Mouse (Mus musculus) testis, adult 2 months (tissue): ENCODE data around the gene Gm13088. TPM values are rescaled to one million over a fixed set of nuclear protein-coding genes. Genes with fewer than 3 reads are reported as not detected.
"Not testable (repeated sequence)": the region's sequence is repeated elsewhere in the genome, so short reads cannot be mapped to it uniquely, and the experiment has no call there.

ENCODE experiments used
- H3K27ac ChIP-seq: fragments of 200-500 bp; 2 replicates; pipeline ENCODE4 v1.5.1; 2012; ENCODE audit warnings: low read depth, low read length; ENCODE audit not compliant: control insufficient read depth, insufficient read depth
- H3K27me3 ChIP-seq: fragments of 200-500 bp; 2 replicates; pipeline ENCODE4 v1.6.1; 2012; ENCODE audit warnings: mild to moderate bottlenecking, low read length, moderate library complexity; ENCODE audit not compliant: control insufficient read depth, insufficient read depth
- H3K36me3 ChIP-seq: fragments of 200-500 bp; 2 replicates; pipeline ENCODE4 v1.6.1; 2012; ENCODE audit warnings: mild to moderate bottlenecking, low read length; ENCODE audit not compliant: control insufficient read depth, insufficient read depth
- H3K4me1 ChIP-seq: fragments of 200-500 bp; 2 replicates; pipeline ENCODE4 v1.6.1; 2012; ENCODE audit warnings: low read length; ENCODE audit not compliant: control insufficient read depth, insufficient read depth
- H3K4me3 ChIP-seq: fragments of 200-500 bp; 2 replicates; pipeline ENCODE4 v1.5.1; 2012; ENCODE audit warnings: low read depth, mild to moderate bottlenecking, low read length, moderate library complexity, mixed read lengths; ENCODE audit not compliant: control insufficient read depth
- CTCF ChIP-seq: fragments of 200-500 bp; IDR thresholded peaks from 2 replicates; pipeline ENCODE4 v1.5.1; 2012; ENCODE audit warnings: low read depth, mild to moderate bottlenecking, inconsistent platforms, low read length, moderate library complexity; ENCODE audit not compliant: control insufficient read depth, insufficient read depth, insufficient replicate concordance
- POLR2A ChIP-seq: fragments of 200-500 bp; IDR thresholded peaks from 2 replicates; pipeline ENCODE4 v1.6.1; 2012; ENCODE audit warnings: low read depth, mild to moderate bottlenecking, inconsistent platforms, low read length, moderate library complexity; ENCODE audit not compliant: control insufficient read depth
- polyA plus RNA-seq: library from polyadenylated mRNA; depleted of rRNA; stranded (reverse); fragments of >200 nt; gene quantifications from 2 replicates; pipeline ENCODE4 v1.2.3, GENCODE M21; 2012; rRNA removed

The Gm13088 gene
- polyA plus RNA-seq, result not detected in 2 replicates

DNA sequence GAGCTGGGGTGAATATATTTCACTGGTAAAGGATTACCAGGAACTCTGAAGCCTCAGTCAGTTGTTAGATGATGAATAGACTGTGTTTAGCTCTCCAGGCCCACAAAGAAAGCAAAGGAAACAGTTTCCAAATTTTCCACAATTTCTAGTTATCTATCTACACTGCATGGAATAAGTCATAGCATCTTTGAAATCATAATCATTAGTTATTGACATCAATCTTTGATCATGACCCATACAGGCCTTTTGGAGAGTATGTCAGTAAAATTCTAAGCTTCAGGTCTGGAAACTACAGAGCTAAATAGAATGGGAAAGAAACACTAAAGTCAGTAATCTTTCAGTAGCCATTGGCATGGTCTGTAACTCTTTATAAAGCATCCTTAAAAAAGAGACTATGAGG lies at the start of gene Gm13088:
TSS of gene Gm13088 (minus strand) at position 101 of the 400 bp plus-strand sequence.
- H3K4me1 ChIP-seq, H3K36me3 ChIP-seq, H3K27ac ChIP-seq, H3K4me3 ChIP-seq, H3K27me3 ChIP-seq: not testable (repeated sequence)

DNA sequence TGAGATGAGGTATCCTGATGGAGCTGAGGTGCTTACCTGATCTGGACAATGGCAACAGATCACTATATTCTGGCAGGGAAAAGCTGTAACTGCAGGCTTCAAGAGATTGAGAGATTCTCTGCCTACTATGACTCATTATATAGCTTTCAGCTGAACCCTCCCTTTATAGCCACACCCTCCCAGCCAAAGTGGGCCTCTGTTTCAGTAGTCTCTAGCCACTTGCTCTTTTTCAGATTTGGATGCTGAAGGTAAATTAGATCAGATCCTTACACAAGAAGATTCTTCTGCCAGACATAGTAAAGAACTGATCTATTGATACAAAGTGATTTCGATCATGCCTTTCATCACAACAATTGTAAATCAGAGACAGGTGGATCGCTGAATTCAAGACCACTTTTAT lies 45.6 kb upstream of the Gm13088 start, which contains the start of gene Gm13089:
TSS of gene Gm13089 (minus strand) at position 101 of the 400 bp plus-strand sequence.
- Histone ChIP-seq H3K4me3 (no peak within 1 kb of the TSS), H3K36me3 (no peaks in the 10 kb centered on the region), H3K4me1 (no peaks in the 10 kb centered on the region), H3K27ac (no peak within 1 kb of the TSS), H3K27me3 (no peaks in the 10 kb centered on the region)
- TF ChIP-seq CTCF (no peak), POLR2A (no peak)

DNA sequence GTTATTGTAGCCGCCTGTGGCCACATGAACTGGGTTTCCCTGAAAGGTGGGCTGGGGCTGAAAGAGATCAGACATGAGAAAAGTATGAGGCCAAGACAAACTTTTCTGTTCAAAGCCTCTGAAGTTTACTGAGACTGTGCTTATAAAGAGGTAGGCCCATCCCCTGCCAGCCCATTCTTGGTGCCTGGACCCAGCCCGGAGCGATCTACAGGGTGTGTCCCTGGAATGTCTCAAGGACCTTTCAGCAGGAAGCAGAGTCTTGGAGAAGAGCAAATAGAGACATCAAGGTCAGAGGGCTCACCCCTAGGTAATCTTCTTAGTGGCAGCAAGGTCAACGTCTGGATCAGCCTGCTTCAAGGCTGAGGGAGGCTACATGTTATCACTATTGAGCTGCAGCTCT lies 38.9 kb downstream of the Gm13088 start:
- not testable (repeated sequence) for H3K4me3 ChIP-seq, H3K4me1 ChIP-seq, H3K36me3 ChIP-seq, H3K27me3 ChIP-seq, H3K27ac ChIP-seq

DNA sequence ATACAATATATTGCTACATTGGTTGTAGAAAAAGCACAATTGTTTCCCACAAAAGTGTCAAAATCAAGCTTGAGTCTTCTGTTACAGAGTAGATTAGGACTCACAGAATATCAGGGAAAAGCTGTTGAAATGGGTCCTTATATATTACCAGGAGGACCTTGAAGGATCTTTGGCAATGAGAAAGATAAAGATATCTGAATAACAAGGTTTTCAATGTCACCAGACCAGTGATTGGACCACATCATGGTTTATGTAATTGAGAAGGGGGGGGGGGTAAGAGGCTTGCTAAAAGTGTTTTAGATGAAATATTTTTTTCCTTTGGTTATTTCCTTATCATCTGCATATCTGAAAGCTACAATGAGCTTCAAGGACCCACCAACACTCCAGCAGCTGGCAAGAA lies 42.3 kb downstream of the Gm13088 start, which contains the start of gene Gm13083:
TSS of gene Gm13083 (plus strand) at position 301 of the 400 bp plus-strand sequence.
- H3K36me3 ChIP-seq, H3K27ac ChIP-seq, H3K4me1 ChIP-seq, H3K4me3 ChIP-seq, H3K27me3 ChIP-seq: not testable (repeated sequence)

DNA sequence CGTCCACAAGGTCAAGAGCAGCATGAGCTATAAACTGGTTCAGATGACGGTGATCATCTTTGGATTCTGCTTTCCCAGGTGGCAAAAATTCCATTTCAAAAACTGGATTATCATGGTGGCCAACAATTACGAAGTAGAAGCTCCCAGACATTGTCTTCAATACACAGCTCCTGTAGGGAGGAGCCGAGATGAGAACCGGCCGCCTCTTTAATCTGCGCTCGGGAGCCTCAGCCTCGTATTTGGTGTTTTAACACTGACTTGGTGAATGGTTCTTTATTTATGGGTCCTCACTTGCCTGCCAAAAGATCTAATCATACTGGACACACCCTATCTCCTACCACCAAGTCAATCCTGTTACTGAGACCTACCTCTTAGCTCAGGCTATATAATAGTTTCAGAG lies 45.1 kb downstream of the Gm13088 start:
- H3K36me3 ChIP-seq, H3K27me3 ChIP-seq, H3K27ac ChIP-seq, H3K4me3 ChIP-seq, H3K4me1 ChIP-seq: not testable (repeated sequence)

Other genes with a start within 250 kb of the Gm13088 start
- gene Pramef8, start 244.8 kb downstream of the Gm13088 start, polyA plus RNA-seq, result 9.8 and 10.3 TPM in 2 replicates
- 0.07 and 0.15 TPM in 2 replicates for gene Oog4, start 206.9 kb downstream of the Gm13088 start, polyA plus RNA-seq
- gene Gm13043, start 145.9 kb downstream of the Gm13088 start, polyA plus RNA-seq, result not detected in 2 replicates
- gene Gm13040, start 121.3 kb downstream of the Gm13088 start, polyA plus RNA-seq, result not detected in 2 replicates
- gene BC080695, start 105.5 kb downstream of the Gm13088 start, polyA plus RNA-seq, result not detected in 2 replicates
- gene Gm13057, start 105.5 kb downstream of the Gm13088 start, polyA plus RNA-seq, result not detected in 2 replicates
- not detected in 2 replicates for gene Gm13083, start 42.2 kb downstream of the Gm13088 start, polyA plus RNA-seq
- gene Gm13089, start 45.5 kb upstream of the Gm13088 start, polyA plus RNA-seq, result not detected in 2 replicates
- not detected in 2 replicates for gene Gm13078, start 62.2 kb upstream of the Gm13088 start, polyA plus RNA-seq
- not detected in 2 replicates for gene Gm13023, start 132.1 kb upstream of the Gm13088 start, polyA plus RNA-seq
- gene Gm13084, start 158.8 kb upstream of the Gm13088 start, polyA plus RNA-seq, result not detected in 2 replicates
- gene Gm13103, start 189.3 kb upstream of the Gm13088 start, polyA plus RNA-seq, result not detected in 2 replicates
- gene Pramef6, start 243.1 kb upstream of the Gm13088 start, polyA plus RNA-seq, result not detected in 2 replicates